Mouse (Mus musculus) CD4-positive, CD25-positive, alpha-beta regulatory T cell, adult 2 months (primary cell): ENCODE results near the gene Oma1.

Source experiments
- DNase-seq: peaks from one replicate; pipeline ENCODE4 v3.0.0-alpha.2; 2012; ENCODE audit warnings: low read depth, low spot score

Oma1 gene

GRCm38 (mm10) chr4:103357457-103357856, 43.8 kb downstream of the Oma1 start:
- no peak for DNase-seq

- DNase-seq: no peak
Measured at GRCm38 (mm10) chr4:103358941-103359448, 45.4 kb downstream of the Oma1 start.

GRCm38 (mm10) chr4:103382171-103382570, 68.6 kb downstream of the Oma1 start:
- no peak for DNase-seq

GRCm38 (mm10) chr4:103385031-103385430, 71.4 kb downstream of the Oma1 start:
- no peak for DNase-seq

- DNase-seq: no peak
Measured at GRCm38 (mm10) chr4:103385835-103386787, 72.5 kb downstream of the Oma1 start.

- DNase-seq: no peak
Measured at GRCm38 (mm10) chr4:103387292-103387691, 73.7 kb downstream of the Oma1 start.

GRCm38 (mm10) chr4:103388530-103389178, 75.0 kb downstream of the Oma1 start:
- no peak for DNase-seq

GRCm38 (mm10) chr4:103389583-103389982, 76.0 kb downstream of the Oma1 start:
- DNase-seq: no peak

GRCm38 (mm10) chr4:103390499-103390898, 76.9 kb downstream of the Oma1 start:
- DNase-seq: no peak

GRCm38 (mm10) chr4:103395066-103395465, 81.5 kb downstream of the Oma1 start:
- no peak for DNase-seq

GRCm38 (mm10) chr4:103395905-103396304, 82.3 kb downstream of the Oma1 start:
- no peak for DNase-seq

- DNase-seq: no peak
Measured at GRCm38 (mm10) chr4:103396876-103397275, 83.3 kb downstream of the Oma1 start.

- DNase-seq: no peak
Measured at GRCm38 (mm10) chr4:103402581-103402980, 89.0 kb downstream of the Oma1 start.

- no peak for DNase-seq
Measured at GRCm38 (mm10) chr4:103405321-103405720, 91.7 kb downstream of the Oma1 start.

GRCm38 (mm10) chr4:103410217-103410799, 96.7 kb downstream of the Oma1 start:
- no peak for DNase-seq
